Mouse (Mus musculus) liver, adult (tissue): ENCODE measurements around the gene Gbp5.

Experiments used
- GATA4 ChIP-seq: IDR thresholded peaks from 2 replicates; pipeline ENCODE4 v1.6.1; 2014; ENCODE audit warnings: mild to moderate bottlenecking, low read length; ENCODE audit not compliant: insufficient replicate concordance

Gbp5 gene

GRCm38 (mm10) chr3:142493536-142494061 is at the start of gene Gbp5:
Gbp5 (plus strand) TSS chr3:142493978.
- TF ChIP-seq GATA4: peak; percentile 97

- no peak for TF ChIP-seq GATA4
These were observed 39.6 kb upstream of the Gbp5 start for GRCm38 (mm10) chr3:142454198-142454597.

GRCm38 (mm10) chr3:142459241-142459640 is 34.5 kb upstream of the Gbp5 start:
- TF ChIP-seq GATA4: no peak

- TF ChIP-seq GATA4: no peak
These were observed 30.7 kb upstream of the Gbp5 start for GRCm38 (mm10) chr3:142462764-142463751.

GRCm38 (mm10) chr3:142474349-142474983 is 19.3 kb upstream of the Gbp5 start:
- no peak for TF ChIP-seq GATA4

- no peak for TF ChIP-seq GATA4
These were observed 17.9 kb upstream of the Gbp5 start for GRCm38 (mm10) chr3:142475913-142476312.

GRCm38 (mm10) chr3:142477866-142478265 is 15.9 kb upstream of the Gbp5 start:
- TF ChIP-seq GATA4: no peak

GRCm38 (mm10) chr3:142478360-142478759 is 15.4 kb upstream of the Gbp5 start:
- no peak for TF ChIP-seq GATA4

- no peak for TF ChIP-seq GATA4
These were observed 3.3 kb upstream of the Gbp5 start for GRCm38 (mm10) chr3:142490465-142490864.

GRCm38 (mm10) chr3:142495146-142495655 is 1.4 kb downstream of the Gbp5 start:
- no peak for TF ChIP-seq GATA4

GRCm38 (mm10) chr3:142496113-142497101 is 2.6 kb downstream of the Gbp5 start:
- TF ChIP-seq GATA4: no peak; the same call in 1 of the 2 replicates

- no peak for TF ChIP-seq GATA4
These were observed 3.5 kb downstream of the Gbp5 start for GRCm38 (mm10) chr3:142497123-142497841.

GRCm38 (mm10) chr3:142498941-142499340 is 5.2 kb downstream of the Gbp5 start:
- TF ChIP-seq GATA4: no peak

GRCm38 (mm10) chr3:142528116-142528515 is 34.3 kb downstream of the Gbp5 start:
- TF ChIP-seq GATA4: no peak

GRCm38 (mm10) chr3:142529597-142529996 is 35.8 kb downstream of the Gbp5 start:
- TF ChIP-seq GATA4: no peak
